ENCODE assay signal across 9 mouse cellular contexts in genomic region chr13:23759916-23760239, GRCm38 (mm10). TPM values are rescaled to one million over a fixed set of nuclear protein-coding genes. Genes with fewer than 3 reads are reported as not detected.
DNase-seq lines count a peak whose midpoint lies in the region; ATAC-seq and TF ChIP-seq lines count a peak whose summit lies in the region.
"Had no signal": no experiment of that assay in that cellular context is flagged by ENCODE, and none has a peak within 500 bp of the region (broad histone marks: within the 10 kb centered on the region; RNA-seq: fewer than 3 reads in every experiment).

No protein-coding gene starts in this region.

- H3K9ac ChIP-seq in lung, embryonic 14.5 days = peak overlapping the region; percentile 69
- H3K9ac ChIP-seq in embryonic facial prominence, embryonic 14.5 days (ENCODE audit: low read depth, low read length) = peak overlapping the region; percentile 68
- H3K9ac ChIP-seq in limb, embryonic 11.5 days (ENCODE audit: low read length) = peak overlapping the region; percentile 74; the same call in 1 of the 2 replicates
- H3K9ac ChIP-seq in neural tube, embryonic 14.5 days (replicated peaks; ENCODE audit: low read depth, low read length) = no peak overlapping the region

- DNase-seq in lung, embryonic 14.5 days = no peak
- no peak for DNase-seq in lung, postnatal 10 days
- DNase-seq in embryonic facial prominence, embryonic 14.5 days (ENCODE audit: low spot score) = no peak
- DNase-seq in limb, embryonic 11.5 days (ENCODE audit: low spot score) = no peak
- no peak for DNase-seq in left cerebral cortex, adult 11 months (ENCODE audit: low spot score)
- no peak for DNase-seq in heart, adult 18-20 months
- DNase-seq: lung, postnatal 36 days had no signal

- no peak for TF ChIP-seq CTCF in lung, embryonic 14.5 days (IDR thresholded peaks at IDR 0.05; ENCODE audit: low read depth)

- no peaks in the 10 kb centered on the region for H3K27me3 ChIP-seq in lung, embryonic 14.5 days (ENCODE audit: insufficient read depth, low read length)
- H3K27me3 ChIP-seq in embryonic facial prominence, embryonic 14.5 days (replicated peaks; ENCODE audit: control insufficient read depth, insufficient read depth, low read length) = no peaks in the 10 kb centered on the region
- no peaks in the 10 kb centered on the region for H3K27me3 ChIP-seq in limb, embryonic 11.5 days (ENCODE audit: control insufficient read depth, insufficient read depth, low read length)
- no peaks in the 10 kb centered on the region for H3K27me3 ChIP-seq in neural tube, embryonic 14.5 days (ENCODE audit: control insufficient read depth, insufficient read depth, low read length)

- peak overlapping the region; percentile 90 for H3K4me2 ChIP-seq in lung, embryonic 14.5 days
- H3K4me2 ChIP-seq in embryonic facial prominence, embryonic 14.5 days (ENCODE audit: low read depth, low read length) = peak overlapping the region; percentile 84
- peak overlapping the region; percentile 65; the same call in 1 of the 2 replicates for H3K4me2 ChIP-seq in limb, embryonic 11.5 days (ENCODE audit: low read depth, severe bottlenecking)
- peak overlapping the region; percentile 59; the same call in 1 of the 2 replicates for H3K4me2 ChIP-seq in neural tube, embryonic 14.5 days (ENCODE audit: low read depth, low read length)

- peak overlapping the region; percentile 45 for H3K4me3 ChIP-seq in lung, embryonic 14.5 days (ENCODE audit: low read depth, low read length)
- H3K4me3 ChIP-seq in embryonic facial prominence, embryonic 14.5 days (ENCODE audit: low read depth, low read length) = peak overlapping the region; percentile 54
- H3K4me3 ChIP-seq in limb, embryonic 11.5 days (ENCODE audit: low read depth, low read length) = no peak overlapping the region; the same call in 1 of the 2 replicates
- no peak overlapping the region for H3K4me3 ChIP-seq in neural tube, embryonic 14.5 days (ENCODE audit: low read depth, low read length)

- WGBS in lung, embryonic 14.5 days = 68% methylated on average over 1 of the region's 1 CpGs
- WGBS in embryonic facial prominence, embryonic 14.5 days = 83% methylated on average over 1 of the region's 1 CpGs
- 79% methylated on average over 1 of the region's 1 CpGs for whole genome bisulfite sequencing in limb, embryonic 11.5 days
- WGBS in neural tube, embryonic 14.5 days = 67% methylated on average over 1 of the region's 1 CpGs

- no peaks in the 10 kb centered on the region for H3K9me3 ChIP-seq in lung, embryonic 14.5 days (ENCODE audit: low read depth, low read length)
- no peaks in the 10 kb centered on the region for H3K9me3 ChIP-seq in embryonic facial prominence, embryonic 14.5 days (ENCODE audit: control insufficient read depth, low read length)
- H3K9me3 ChIP-seq in limb, embryonic 11.5 days (ENCODE audit: control insufficient read depth, low read length) = no peaks in the 10 kb centered on the region
- H3K9me3 ChIP-seq in neural tube, embryonic 14.5 days (ENCODE audit: control insufficient read depth, low read length) = no peaks in the 10 kb centered on the region

- no peaks in the 10 kb centered on the region for H3K36me3 ChIP-seq in lung, embryonic 14.5 days (ENCODE audit: insufficient read depth)
- no peaks in the 10 kb centered on the region for H3K36me3 ChIP-seq in embryonic facial prominence, embryonic 14.5 days (ENCODE audit: control insufficient read depth, insufficient read depth, low read length)
- no peaks in the 10 kb centered on the region for H3K36me3 ChIP-seq in limb, embryonic 11.5 days (ENCODE audit: control insufficient read depth, insufficient read depth, low read length)
- no peaks in the 10 kb centered on the region for H3K36me3 ChIP-seq in neural tube, embryonic 14.5 days (ENCODE audit: control insufficient read depth, insufficient read depth, low read length)

- H3K4me1 ChIP-seq in lung, embryonic 14.5 days (ENCODE audit: insufficient read depth) = peaks cover 5% of the 10 kb centered on the region; the same call in 1 of the 2 replicates
- H3K4me1 ChIP-seq in embryonic facial prominence, embryonic 14.5 days (ENCODE audit: control insufficient read depth, insufficient read depth, low read length) = peaks cover 18% of the 10 kb centered on the region
- H3K4me1 ChIP-seq in limb, embryonic 11.5 days (ENCODE audit: control insufficient read depth, insufficient read depth, low read length) = peaks cover 8% of the 10 kb centered on the region
- H3K4me1 ChIP-seq in neural tube, embryonic 14.5 days (ENCODE audit: control insufficient read depth, insufficient read depth, low read length) = peaks cover 7% of the 10 kb centered on the region

- ATAC-seq in lung, embryonic 14.5 days (ENCODE audit: insufficient read depth) = no peak
- no peak for ATAC-seq in embryonic facial prominence, embryonic 14.5 days (ENCODE audit: low read depth)
- no peak for ATAC-seq in limb, embryonic 11.5 days (ENCODE audit: insufficient number of reproducible peaks, low FRiP score, low TSS enrichment, low read depth)
- ATAC-seq in neural tube, embryonic 14.5 days (ENCODE audit: low read depth) = no peak
- ATAC-seq in megakaryocyte progenitor cell, adult 5-6 weeks (replicated peaks; ENCODE audit: poor library complexity) = no peak

- H3K27ac ChIP-seq in lung, embryonic 14.5 days (ENCODE audit: low read depth) = peak overlapping the region; percentile 99
- peak overlapping the region; percentile 93 for H3K27ac ChIP-seq in embryonic facial prominence, embryonic 14.5 days (replicated peaks; ENCODE audit: low read depth, low read length)
- peak overlapping the region; percentile 86 for H3K27ac ChIP-seq in limb, embryonic 11.5 days (replicated peaks; ENCODE audit: low read depth, low read length)
- no peak overlapping the region for H3K27ac ChIP-seq in neural tube, embryonic 14.5 days (ENCODE audit: low read depth, low read length)

RNA-seq across cellular contexts. Expression of gene Hist1h4a, which starts 1.2 kb away (rescaled TPM):
- 0.66 TPM in 1 of 2 replicates, not detected in the other for polyA plus RNA-seq in lung, embryonic 14.5 days (2014; fragmentation: Nextera tagmentation; extraction: Ambion mirVana)
- polyA plus RNA-seq in embryonic facial prominence, embryonic 14.5 days (2014; fragmentation: Nextera tagmentation; extraction: Ambion mirVana) = 0.68 and 0.74 TPM in 2 replicates
- polyA plus RNA-seq in limb, embryonic 11.5 days (2014; fragmentation: Nextera tagmentation; extraction: Ambion mirVana) = 0.35 and 0.78 TPM in 2 replicates
- not detected in 2 replicates for polyA plus RNA-seq in neural tube, embryonic 14.5 days (2014; fragmentation: Nextera tagmentation; extraction: Ambion mirVana)
- total RNA-seq in megakaryocyte progenitor cell, adult 5-6 weeks (2015) = 39.5 and 40.4 TPM in 2 replicates
- 492 and 698 TPM in 2 replicates for total RNA-seq in megakaryocyte progenitor cell, adult 5-6 weeks (2017)
- 1 to 10 TPM; 5.4 to 6.4 TPM for total RNA-seq in heart, adult 18-20 months (2021)

RNA-seq across cellular contexts. Expression of gene Hist1h3a, which starts 2.3 kb away (rescaled TPM):
- polyA plus RNA-seq in lung, embryonic 14.5 days (2014; fragmentation: Nextera tagmentation; extraction: Ambion mirVana) = 7.4 and 9.2 TPM in 2 replicates
- polyA plus RNA-seq in embryonic facial prominence, embryonic 14.5 days (2014; fragmentation: Nextera tagmentation; extraction: Ambion mirVana) = 3.7 and 4.9 TPM in 2 replicates
- 5.1 and 5.4 TPM in 2 replicates for polyA plus RNA-seq in limb, embryonic 11.5 days (2014; fragmentation: Nextera tagmentation; extraction: Ambion mirVana)
- 0.75 and 1.2 TPM in 2 replicates for polyA plus RNA-seq in neural tube, embryonic 14.5 days (2014; fragmentation: Nextera tagmentation; extraction: Ambion mirVana)
- 47.7 and 63.0 TPM in 2 replicates for total RNA-seq in megakaryocyte progenitor cell, adult 5-6 weeks (2015)
- total RNA-seq in megakaryocyte progenitor cell, adult 5-6 weeks (2017) = 393 and 612 TPM in 2 replicates
- total RNA-seq in heart, adult 18-20 months (2021) = 10 to 100 TPM in 1 of 2 experiments, 1 to 10 TPM in 1; 7.5 to 10.7 TPM

RNA-seq across cellular contexts. Expression of gene Hist1h4b, which starts 3.1 kb away (rescaled TPM):
- polyA plus RNA-seq in lung, embryonic 14.5 days (2014; fragmentation: Nextera tagmentation; extraction: Ambion mirVana) = 4.3 and 7.5 TPM in 2 replicates
- polyA plus RNA-seq in embryonic facial prominence, embryonic 14.5 days (2014; fragmentation: Nextera tagmentation; extraction: Ambion mirVana) = 3.5 and 4.7 TPM in 2 replicates
- polyA plus RNA-seq in limb, embryonic 11.5 days (2014; fragmentation: Nextera tagmentation; extraction: Ambion mirVana) = 6.3 and 7.9 TPM in 2 replicates
- 1.8 TPM in 1 of 2 replicates, not detected in the other for polyA plus RNA-seq in neural tube, embryonic 14.5 days (2014; fragmentation: Nextera tagmentation; extraction: Ambion mirVana)
- total RNA-seq in megakaryocyte progenitor cell, adult 5-6 weeks (2015) = 33.6 and 56.1 TPM in 2 replicates
- 548 and 759 TPM in 2 replicates for total RNA-seq in megakaryocyte progenitor cell, adult 5-6 weeks (2017)
- 10 to 100 TPM in 1 of 2 experiments, 1 to 10 TPM in 1; 9.6 to 10.9 TPM for total RNA-seq in heart, adult 18-20 months (2021)

RNA-seq across cellular contexts. Expression of gene Hist1h1a, which starts 3.6 kb away (rescaled TPM):
- polyA plus RNA-seq in lung, embryonic 14.5 days (2014; fragmentation: Nextera tagmentation; extraction: Ambion mirVana) = 5.2 and 5.5 TPM in 2 replicates
- polyA plus RNA-seq in embryonic facial prominence, embryonic 14.5 days (2014; fragmentation: Nextera tagmentation; extraction: Ambion mirVana) = 3.2 and 3.5 TPM in 2 replicates
- 2.8 and 4.1 TPM in 2 replicates for polyA plus RNA-seq in limb, embryonic 11.5 days (2014; fragmentation: Nextera tagmentation; extraction: Ambion mirVana)
- polyA plus RNA-seq in neural tube, embryonic 14.5 days (2014; fragmentation: Nextera tagmentation; extraction: Ambion mirVana) = not detected in 2 replicates
- 151 and 174 TPM in 2 replicates for total RNA-seq in megakaryocyte progenitor cell, adult 5-6 weeks (2015)
- total RNA-seq in megakaryocyte progenitor cell, adult 5-6 weeks (2017) = 2,111 and 2,271 TPM in 2 replicates
- total RNA-seq in heart, adult 18-20 months (2021) = 1 to 10 TPM; 4.3 to 5.4 TPM

RNA-seq across cellular contexts. Expression of gene Hist1h3b, which starts 7.8 kb away (rescaled TPM):
- polyA plus RNA-seq in lung, embryonic 14.5 days (2014; fragmentation: Nextera tagmentation; extraction: Ambion mirVana) = 18.4 and 18.7 TPM in 2 replicates
- 6.6 and 11.5 TPM in 2 replicates for polyA plus RNA-seq in embryonic facial prominence, embryonic 14.5 days (2014; fragmentation: Nextera tagmentation; extraction: Ambion mirVana)
- 7.5 and 12.0 TPM in 2 replicates for polyA plus RNA-seq in limb, embryonic 11.5 days (2014; fragmentation: Nextera tagmentation; extraction: Ambion mirVana)
- 0.51 and 1.3 TPM in 2 replicates for polyA plus RNA-seq in neural tube, embryonic 14.5 days (2014; fragmentation: Nextera tagmentation; extraction: Ambion mirVana)
- total RNA-seq in megakaryocyte progenitor cell, adult 5-6 weeks (2015) = 332 and 371 TPM in 2 replicates
- total RNA-seq in megakaryocyte progenitor cell, adult 5-6 weeks (2017) = 579 and 647 TPM in 2 replicates
- 10 to 100 TPM in 1 of 2 experiments, 1 to 10 TPM in 1; 8.3 to 10.5 TPM for total RNA-seq in heart, adult 18-20 months (2021)

Comparison
In these comparisons a context has a peak if more than half of its experiments do, and no peak if none do; other contexts are left out.
1. H3K4me3 ChIP-seq: peak in lung, embryonic 14.5 days (single experiment) and embryonic facial prominence, embryonic 14.5 days (single experiment); none in limb, embryonic 11.5 days (single experiment) and neural tube, embryonic 14.5 days (single experiment).
2. Peak in every context shown above with its lines, with median percentiles within 50 percentile points of each other: H3K4me2 ChIP-seq.